Mouse (Mus musculus): ENCODE data around the gene Sart1.
A peak's percentile ranks its signal among the peaks of the same experiment; 100 is the strongest.
"Not testable (repeated sequence)": the region's sequence is repeated elsewhere in the genome, so short reads cannot be mapped to it uniquely, and the experiment has no call there.

The Sart1 gene

DNA sequence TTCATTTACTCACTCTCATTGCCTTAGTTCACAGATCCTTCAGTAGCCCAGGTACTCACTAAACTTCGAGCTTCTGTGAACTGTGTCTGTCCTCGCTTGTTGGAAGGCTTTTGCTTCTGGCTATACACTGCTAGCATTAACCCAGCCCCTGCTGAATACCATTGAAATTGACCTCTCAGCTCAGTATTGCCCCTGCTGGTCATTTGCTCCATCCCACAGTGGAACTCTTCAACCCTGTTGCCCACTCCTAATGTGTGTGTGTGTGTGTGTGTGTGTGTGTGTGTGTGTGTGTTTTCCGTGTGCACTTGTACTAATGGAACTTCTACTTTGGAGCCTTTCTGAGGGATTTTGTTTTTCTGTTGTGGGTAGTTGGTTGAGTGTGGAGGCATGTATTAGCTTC lies 17.6 kb downstream of the Sart1 start:
- DNase-seq (ENCODE audit: low spot score in 2 of 2), result no peak

DNA sequence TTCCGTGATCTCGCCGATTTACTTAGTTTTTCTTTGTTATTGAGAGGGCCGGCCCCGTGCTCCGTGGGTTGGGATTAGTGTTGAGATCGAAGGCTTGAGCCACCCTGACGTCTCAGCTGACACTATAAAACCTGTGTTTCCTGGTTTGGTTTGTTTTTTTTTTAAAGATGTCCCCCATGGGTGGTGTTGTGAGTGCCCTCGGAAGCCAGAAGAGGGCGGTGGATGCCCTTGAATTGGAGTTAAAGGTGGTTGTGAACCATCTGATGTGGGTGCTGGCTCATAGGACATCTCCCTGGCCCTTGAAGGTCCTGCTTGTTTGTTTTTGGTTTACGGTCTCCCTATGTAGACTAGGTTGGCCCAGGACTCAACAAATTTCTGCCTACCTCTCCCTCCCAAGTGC lies 21.0 kb downstream of the Sart1 start:
- DNase-seq (ENCODE audit: low spot score in 2 of 2), result no peak

DNA sequence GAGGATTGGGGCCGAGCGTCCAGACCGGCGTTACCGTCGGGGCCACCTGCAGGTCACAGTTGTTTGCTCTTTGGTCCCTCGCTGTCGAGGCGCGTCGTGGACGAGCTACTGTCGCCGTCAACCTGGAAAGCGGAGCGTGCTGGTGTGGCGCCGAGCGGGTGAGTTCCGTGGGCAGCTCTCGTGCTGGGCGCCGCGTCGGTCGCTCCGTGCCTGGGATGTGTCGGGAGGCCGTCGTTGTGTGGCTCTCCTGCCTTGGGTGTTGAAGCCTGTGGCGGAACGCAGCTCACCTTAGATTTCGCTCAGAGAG lies 21.5 kb downstream of the Sart1 start, which contains the start of gene Banf1:
TSS of gene Banf1 (minus strand) at position 116 of the 307 bp plus-strand sequence.
- no peak for DNase-seq (ENCODE audit: low spot score in 2 of 2)

DNA sequence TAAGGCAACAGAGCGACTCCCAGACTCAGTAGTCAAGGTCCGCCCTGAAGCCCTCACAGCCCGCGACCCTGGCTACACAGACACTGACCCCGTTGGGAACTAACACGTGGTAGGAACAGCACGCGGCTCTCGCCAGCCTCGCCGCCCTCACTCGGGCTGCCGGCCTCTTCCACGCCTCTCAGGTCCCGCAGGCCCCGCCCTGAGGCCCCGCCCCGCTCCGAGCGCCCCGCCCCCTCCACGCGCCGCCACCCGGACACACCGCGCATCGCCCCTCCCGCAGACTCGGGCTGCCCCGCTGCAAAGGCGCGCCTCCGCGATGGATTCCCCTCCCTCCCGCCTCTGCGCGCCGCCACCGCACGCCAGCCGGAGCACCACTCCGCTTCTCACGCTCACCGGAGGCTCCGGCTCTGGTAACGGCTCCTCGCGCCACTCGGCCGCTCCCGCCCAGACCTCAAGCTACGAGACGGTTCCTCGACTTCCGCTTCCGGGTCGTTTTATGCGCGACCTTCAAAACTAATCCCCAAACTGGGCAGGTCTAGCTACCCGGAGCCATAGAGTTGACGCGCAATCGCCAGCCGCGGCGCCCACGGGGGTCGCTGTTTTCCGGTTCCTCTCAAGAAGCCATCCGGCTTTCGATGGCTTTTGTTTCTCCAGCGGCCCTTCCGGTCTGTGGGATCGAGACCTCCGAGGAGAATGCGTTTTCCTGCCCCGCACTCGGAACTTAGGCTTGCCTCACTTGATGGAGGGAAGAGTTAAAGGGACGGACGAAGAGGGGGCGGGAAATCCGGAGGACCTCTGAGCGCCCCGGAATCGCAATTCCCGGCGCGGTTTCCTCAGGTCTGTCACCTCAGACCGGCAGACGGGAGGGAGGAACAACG lies 22.1 kb downstream of the Sart1 start, which contains the start of gene Eif1ad:
TSS of gene Eif1ad (plus strand) at position 567 of the 878 bp plus-strand sequence.
- peak; percentile 96 for DNase-seq (ENCODE audit: low spot score in 2 of 2)

DNA sequence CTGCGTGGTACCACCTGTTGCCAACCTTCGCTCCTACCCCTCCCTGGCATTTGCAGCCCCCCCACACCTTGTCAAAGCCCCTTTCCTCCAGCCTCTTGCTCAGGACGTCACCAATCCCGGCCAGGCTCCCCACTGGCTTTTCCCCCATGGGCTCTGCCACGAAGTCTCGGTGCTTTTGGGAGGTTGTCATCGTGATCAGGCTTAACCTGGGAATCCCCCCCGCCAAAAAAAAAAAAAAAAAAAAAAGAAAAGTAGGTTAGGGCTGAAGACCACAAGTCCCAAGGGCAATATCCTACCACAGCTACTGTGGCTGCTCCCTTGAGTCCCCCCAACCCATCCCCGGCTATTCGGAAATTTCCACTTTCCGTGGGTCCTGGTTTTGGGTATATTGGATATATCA lies 22.8 kb downstream of the Sart1 start:
- no peak for DNase-seq (ENCODE audit: low spot score in 2 of 2)

DNA sequence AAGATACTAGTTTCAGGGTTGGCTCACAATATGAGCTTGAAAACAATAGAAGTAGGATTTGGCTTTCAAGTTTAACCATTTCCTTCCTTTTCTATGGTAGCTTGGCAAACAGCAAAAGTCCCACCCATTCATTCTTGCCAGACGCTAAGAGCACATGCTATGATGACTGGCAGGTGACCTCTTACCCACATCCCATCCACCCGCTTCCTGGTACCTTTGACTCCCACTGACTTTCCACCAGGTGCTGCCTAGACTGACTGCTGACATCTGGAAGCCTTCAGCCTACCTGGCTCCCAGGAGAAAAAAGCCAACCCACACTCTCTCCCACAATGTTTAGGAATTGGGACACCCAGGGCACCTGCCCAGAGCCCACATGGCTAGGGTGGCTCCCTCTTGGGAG lies 24.4 kb downstream of the Sart1 start:
- no peak for DNase-seq (ENCODE audit: low spot score in 2 of 2)

DNA sequence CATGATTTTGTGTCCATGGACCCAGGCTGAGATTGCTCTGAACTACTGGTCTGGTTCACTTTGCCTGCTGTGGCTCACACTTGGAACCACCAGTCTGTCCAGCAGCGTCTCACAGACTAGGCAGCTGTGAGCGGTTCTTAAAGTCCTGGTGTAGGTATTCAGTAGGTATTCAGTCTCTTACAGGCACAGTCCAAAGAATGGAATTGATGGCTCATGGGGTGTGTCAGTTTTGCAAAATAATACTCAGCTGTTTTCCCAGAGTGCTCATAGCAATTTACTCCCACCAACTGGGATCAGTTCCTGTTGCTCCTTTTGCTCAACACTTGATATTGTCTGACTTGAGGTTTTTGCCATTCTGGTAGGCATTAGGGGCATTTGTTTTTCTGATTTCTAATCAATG lies 26.3 kb downstream of the Sart1 start:
- DNase-seq (ENCODE audit: low spot score in 2 of 2), result no peak

DNA sequence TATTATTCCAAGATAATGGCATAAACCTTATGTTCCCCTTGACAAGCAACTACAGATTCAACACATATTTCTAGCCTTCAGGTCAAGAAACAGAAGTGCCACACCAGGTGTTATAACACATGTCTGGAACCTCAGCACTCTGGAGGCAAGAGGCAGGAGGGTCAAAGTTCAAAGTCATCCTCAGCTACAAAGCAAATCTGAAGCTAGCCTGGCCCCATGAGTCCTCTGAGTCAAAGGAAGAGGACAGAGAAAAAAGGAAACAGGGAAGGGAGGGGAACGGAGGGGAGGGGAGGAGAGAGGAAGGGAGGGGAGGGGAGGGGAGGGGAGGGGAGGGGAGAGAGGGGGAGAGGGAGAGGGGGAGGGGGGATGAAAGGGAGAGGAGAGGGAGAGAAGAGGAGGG lies 32.4 kb downstream of the Sart1 start:
- no peak for DNase-seq (ENCODE audit: low spot score in 2 of 2)

DNA sequence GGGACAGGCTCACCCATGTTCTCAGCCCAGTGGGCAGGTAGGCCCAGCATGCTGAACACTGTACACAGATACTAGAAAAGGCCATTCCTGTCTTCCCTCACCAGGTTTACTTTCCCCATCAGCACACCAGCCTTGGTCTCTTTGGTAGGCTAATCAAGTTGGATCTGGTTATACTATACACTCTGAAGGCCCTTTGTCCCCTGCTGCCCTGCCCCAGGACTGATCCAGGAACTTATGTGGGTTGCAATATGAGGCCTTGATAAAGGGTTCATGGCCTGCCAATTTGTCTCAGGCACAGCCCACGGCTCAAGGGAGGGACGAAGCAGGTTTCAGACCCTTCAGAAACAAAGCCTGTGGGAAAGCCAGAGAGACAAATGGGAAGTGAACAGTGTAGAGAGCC lies 34.9 kb downstream of the Sart1 start:
- no peak for DNase-seq (ENCODE audit: low spot score in 2 of 2)

DNA sequence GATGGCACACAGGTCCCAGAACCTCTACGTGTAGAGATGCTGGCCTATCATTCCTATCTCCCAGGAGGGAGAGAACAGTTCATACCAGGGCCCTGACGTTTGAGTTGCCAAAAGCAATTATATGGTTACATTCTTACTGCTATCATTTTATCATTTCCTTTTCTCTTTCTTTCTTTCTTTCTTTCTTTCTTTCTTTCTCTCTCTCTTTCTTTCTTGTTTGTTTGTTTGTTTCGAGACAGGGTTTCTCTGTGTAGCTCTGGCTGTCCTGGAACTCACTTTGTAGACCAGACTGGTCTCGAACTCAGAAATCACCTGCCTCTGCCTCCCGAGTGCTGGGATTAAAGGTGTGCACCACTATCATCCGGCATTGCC lies 39.0 kb downstream of the Sart1 start, which contains the start of gene Cst6:
TSS of gene Cst6 (minus strand) at position 73 of the 372 bp plus-strand sequence.
- DNase-seq (ENCODE audit: low spot score in 2 of 2), result not testable (repeated sequence)

DNA sequence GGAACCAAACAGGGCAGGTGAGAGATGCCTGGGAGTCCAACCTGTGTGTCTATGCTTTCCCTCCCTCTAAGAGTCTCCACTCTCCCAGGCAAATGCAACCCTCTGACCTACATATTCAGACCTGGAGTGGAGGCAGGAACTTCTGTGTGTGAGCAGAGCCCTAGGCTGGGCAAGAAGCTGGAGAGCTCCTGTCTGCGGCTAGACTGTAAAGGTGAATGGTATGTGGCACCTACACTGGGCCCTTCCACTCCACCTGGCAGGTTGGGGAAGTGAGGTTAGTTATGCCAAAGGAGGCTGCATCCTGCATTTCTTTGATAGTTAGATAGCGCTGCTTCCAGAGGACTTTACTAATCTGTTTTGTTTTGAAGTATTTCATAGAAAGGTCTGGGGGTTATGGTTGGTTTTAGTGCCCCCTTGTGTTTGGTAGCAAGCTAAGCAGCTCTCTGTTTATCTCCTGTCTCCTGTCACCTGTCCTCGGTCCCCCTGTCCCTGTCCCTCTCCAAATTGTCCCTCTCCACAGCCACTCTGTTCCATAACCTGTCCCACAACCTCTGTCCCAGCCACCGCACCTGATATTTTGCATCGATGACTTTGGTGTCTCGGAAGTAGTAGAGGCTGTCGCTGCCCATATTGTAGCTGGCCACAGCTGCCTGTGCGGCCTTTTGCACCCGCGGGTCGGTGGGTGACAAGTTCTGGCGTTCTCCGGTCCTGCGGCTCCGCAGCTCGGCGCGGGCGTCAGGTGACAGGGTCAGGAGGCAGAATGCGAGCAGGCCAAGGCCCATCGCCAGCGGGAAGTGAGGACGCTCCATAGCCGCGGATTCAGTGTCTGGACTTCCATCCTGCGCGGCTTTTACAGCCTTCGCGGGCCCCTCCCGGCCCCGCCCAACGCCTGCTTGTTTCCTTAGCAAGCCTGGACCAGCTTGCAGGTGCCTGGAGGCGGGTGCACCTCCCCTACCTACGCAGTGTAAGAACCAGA lies 39.7 kb downstream of the Sart1 start:
- peak; percentile 34 to 39 for DNase-seq (ENCODE audit: low spot score in 2 of 2)

DNA sequence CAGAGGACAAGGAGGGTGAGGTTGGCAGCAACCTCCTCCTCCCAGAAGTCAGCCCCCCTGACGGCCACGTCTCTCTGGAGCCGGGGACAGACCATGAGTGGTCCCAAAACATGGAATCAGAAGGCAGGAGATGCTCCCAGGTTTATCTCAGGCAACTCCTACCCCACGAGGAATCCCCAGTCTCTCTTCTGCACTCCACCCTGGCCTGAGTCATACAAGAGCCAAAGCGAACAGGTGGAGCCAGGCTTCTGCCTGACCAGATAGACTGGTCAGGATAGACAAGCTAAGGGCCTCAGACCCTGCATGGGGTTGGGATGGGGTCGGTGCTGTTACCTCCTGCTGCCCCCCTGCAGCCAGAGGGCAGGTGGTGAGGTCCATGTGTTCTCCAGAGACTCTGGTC lies 40.4 kb downstream of the Sart1 start:
- DNase-seq (ENCODE audit: low spot score in 2 of 2), result no peak

DNA sequence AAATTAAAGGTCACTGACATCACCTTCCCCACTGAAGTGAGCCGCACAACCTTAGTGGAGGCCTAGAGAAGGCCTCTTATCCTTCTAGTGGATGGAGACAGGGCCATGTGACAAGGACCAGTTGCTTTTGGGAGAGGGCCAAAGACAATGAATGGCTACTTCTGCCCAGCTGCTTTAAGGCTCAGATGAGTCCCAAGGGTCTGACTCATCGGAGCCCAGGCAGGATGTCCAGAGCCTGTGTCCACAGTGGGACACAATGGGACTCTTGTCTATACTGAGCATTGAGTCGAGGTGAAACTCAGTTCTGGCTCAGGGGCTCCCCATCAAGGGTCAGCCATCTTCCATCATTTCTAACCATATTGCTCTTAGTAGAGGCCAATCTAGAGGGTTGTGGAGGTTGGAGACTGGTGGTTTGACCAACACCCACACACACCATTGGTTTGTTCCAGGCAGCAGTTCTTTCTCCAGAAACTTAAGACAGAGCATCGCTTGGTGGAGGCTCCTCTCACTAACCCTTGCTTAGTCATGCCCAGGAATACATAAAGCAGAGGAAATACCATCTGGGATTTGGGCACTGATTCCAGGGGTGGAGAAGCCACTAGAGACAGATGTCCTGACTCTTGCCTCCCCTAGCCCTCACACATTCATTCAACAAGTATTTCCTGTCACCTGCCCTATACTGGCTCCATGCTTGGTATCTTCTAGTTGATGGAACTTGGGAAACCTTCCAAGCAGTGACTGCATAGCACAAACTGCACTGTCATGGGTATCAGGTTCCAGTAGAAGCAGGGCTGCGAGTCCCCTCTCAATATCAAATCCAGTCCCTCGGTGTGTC lies 43.0 kb downstream of the Sart1 start:
- no peak for DNase-seq (ENCODE audit: low spot score in 2 of 2)

DNA sequence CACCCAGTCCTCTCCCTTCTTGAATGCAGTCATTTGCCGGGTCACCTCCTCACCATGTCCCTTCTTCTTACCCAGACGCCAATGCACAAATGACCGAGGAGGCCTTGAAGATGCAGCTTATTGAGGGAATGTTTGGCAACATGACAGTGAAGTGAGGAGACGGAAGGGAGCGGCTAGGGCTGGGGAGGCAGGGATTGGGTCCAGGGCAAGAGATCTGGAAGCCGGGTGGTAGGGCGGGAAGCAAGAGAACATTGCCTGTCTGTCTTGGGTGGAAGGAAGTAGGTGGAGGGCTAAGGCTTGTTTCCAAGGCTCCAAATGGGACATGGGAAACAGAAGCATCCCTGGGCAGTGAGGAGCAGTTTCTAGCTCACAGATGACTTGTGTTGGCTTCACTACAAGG lies 47.1 kb downstream of the Sart1 start:
- no peak for DNase-seq (ENCODE audit: low spot score in 2 of 2)

DNA sequence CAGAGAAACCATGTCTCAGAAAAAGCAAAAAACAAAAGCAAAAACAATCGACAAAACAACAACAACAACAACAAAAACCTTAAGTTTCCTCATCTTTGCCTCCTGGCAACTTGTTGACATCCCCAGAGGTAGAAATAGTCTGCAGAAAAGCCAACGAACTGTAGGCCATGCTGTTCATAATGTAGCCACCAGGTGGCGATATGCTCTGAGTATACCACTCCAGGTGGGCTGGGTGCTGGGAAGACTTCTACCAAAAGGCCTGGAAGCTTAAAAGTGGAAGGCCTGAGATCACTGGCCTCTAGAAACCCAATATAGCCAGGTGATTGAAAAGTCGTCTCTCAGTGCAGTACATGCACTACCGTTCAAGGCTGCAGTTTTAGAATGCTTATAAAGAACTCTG lies 50.5 kb downstream of the Sart1 start:
- DNase-seq (ENCODE audit: low spot score in 2 of 2), result peak; percentile 68 to 78

DNA sequence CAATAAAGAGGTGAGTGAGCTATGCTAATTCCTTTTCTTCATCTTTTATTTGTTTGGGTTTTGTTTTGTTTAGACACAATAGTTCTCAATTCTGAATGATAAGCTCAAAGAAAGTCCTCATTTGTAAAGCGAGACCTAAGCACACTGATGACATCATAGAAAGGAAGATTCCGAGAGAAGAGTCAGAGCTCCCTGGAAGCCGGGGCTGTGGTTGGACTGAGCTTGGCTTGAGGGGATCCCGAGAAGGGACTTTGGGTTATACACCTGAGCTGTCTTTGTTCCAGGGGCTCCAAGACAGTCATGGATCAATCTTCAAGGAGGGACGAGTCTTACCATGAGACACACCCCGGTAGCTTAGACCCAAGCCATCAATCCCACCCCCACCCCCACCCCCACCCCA lies 53.1 kb downstream of the Sart1 start, which contains the start of gene Catsper1:
TSS of gene Catsper1 (plus strand) at position 301 of the 400 bp plus-strand sequence.
- no peak for DNase-seq (ENCODE audit: low spot score in 2 of 2)

DNA sequence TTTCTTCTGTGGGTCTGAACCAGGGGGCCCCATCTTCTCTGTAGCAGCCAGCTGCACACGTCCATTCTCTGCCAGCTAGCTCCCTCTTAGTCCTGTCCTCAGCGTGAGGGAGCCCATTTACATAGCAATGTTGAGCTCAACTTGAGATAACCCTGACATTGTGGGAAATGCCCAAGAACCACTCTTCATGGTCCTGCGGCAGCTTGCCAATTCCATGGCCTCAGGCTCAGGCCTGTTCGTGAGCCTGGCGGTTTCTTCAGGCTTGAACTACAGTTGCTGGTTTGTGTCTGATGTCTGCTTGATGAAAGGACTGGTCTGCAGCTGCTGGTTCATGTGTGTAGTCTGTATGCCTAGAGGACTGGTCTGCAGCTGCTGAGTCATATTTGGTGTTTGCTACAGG lies 53.8 kb downstream of the Sart1 start:
- no peak for DNase-seq (ENCODE audit: low spot score in 2 of 2)

DNA sequence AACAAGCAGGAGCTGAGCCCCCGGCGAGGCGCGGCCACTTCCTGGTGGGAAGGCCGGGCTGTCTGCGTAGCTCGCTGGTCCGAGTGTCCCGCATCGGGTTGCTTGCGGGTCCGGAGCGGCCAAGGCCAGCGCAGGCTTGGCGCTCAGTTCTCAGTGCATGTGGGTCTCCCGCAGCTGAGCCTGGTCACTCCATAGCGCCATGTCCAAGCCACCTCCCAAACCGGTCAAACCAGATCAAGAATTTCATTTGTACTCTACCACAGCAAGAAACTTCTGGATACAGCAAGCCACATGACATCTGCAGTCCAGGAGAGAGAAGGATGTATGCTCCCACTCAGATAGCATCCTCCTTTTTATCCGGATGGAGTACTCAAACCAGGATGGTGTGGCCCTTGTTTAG lies 60.5 kb downstream of the Sart1 start:
- DNase-seq (ENCODE audit: low spot score in 2 of 2), result no peak
